In genomic region chr2:127271042-127271515, GRCm38 (mm10) we compare ENCODE assay signal across 8 mouse cellular contexts. TPM values are rescaled to one million over a fixed set of nuclear protein-coding genes. Genes with fewer than 3 reads are reported as not detected.
DNase-seq lines count a peak whose midpoint lies in the region; ATAC-seq and TF ChIP-seq lines count a peak whose summit lies in the region.

No protein-coding gene starts in this region.

- no peak for TF ChIP-seq EP300 in ES-Bruce4 (IDR thresholded peaks at IDR 0.05; ENCODE audit: insufficient read depth, low read depth, low read length)

- no peaks in the 10 kb centered on the region for H3K4me1 ChIP-seq in ES-Bruce4 (ENCODE audit: control insufficient read depth, insufficient read depth, low read length)
- H3K4me1 ChIP-seq in embryonic facial prominence, embryonic 12.5 days: peaks cover 16% of the 10 kb centered on the region; the same call in 1 of the 2 replicates
- peaks cover 14% of the 10 kb centered on the region for H3K4me1 ChIP-seq in hindbrain, embryonic 16.5 days (ENCODE audit: control insufficient read depth, insufficient read depth, low read depth, low read length)
- no peaks in the 10 kb centered on the region for H3K4me1 ChIP-seq in lung, embryonic 14.5 days (ENCODE audit: insufficient read depth)
- peaks cover 5% of the 10 kb centered on the region for H3K4me1 ChIP-seq in small intestine, adult 2 months (ENCODE audit: control insufficient read depth, insufficient read depth, insufficient read length, low read length)

- TF ChIP-seq CTCF in ES-Bruce4 (IDR thresholded peaks at IDR 0.05; ENCODE audit: low read depth, low read length): no peak
- no peak for TF ChIP-seq CTCF in lung, embryonic 14.5 days (IDR thresholded peaks at IDR 0.05; ENCODE audit: low read depth)
- TF ChIP-seq CTCF in small intestine, adult 2 months (IDR thresholded peaks at IDR 0.05; ENCODE audit: extremely low read depth, insufficient read length, insufficient replicate concordance, low read depth, low read length): no peak

- no peak for ATAC-seq in embryonic facial prominence, embryonic 12.5 days (ENCODE audit: insufficient number of reproducible peaks, insufficient read depth, low FRiP score, low TSS enrichment)
- ATAC-seq in hindbrain, embryonic 16.5 days: no peak
- ATAC-seq in lung, embryonic 14.5 days (ENCODE audit: insufficient read depth): no peak
- no peak for ATAC-seq in activated CD4-positive, CD25-positive, alpha-beta regulatory T cell, adult 4 months

- peak overlapping the region; percentile 93 for H3K9ac ChIP-seq in ES-Bruce4 (ENCODE audit: low read depth, poor library complexity, severe bottlenecking)
- H3K9ac ChIP-seq in embryonic facial prominence, embryonic 12.5 days: peak overlapping the region; percentile 86
- peak overlapping the region; percentile 92 for H3K9ac ChIP-seq in hindbrain, embryonic 16.5 days (ENCODE audit: low read depth, low read length)
- H3K9ac ChIP-seq in lung, embryonic 14.5 days: peak overlapping the region; percentile 90

- H3K36me3 ChIP-seq in ES-Bruce4 (ENCODE audit: control insufficient read depth, insufficient read depth, low read length, poor library complexity, severe bottlenecking): no peaks in the 10 kb centered on the region
- no peaks in the 10 kb centered on the region for H3K36me3 ChIP-seq in embryonic facial prominence, embryonic 12.5 days
- H3K36me3 ChIP-seq in hindbrain, embryonic 16.5 days (ENCODE audit: control insufficient read depth, insufficient read depth, low read length): no peaks in the 10 kb centered on the region
- 0 out of 2 replicates have a peak, but pooled peaks cover 7% of the 10 kb centered on the region for H3K36me3 ChIP-seq in lung, embryonic 14.5 days (ENCODE audit: insufficient read depth)
- peaks cover 2% of the 10 kb centered on the region; the same call in 1 of the 2 replicates for H3K36me3 ChIP-seq in small intestine, adult 2 months (ENCODE audit: control insufficient read depth, insufficient read depth, low read length)

- no peak overlapping the region for H3K27ac ChIP-seq in ES-Bruce4 (ENCODE audit: insufficient read depth, low read length)
- peak overlapping the region; percentile 93 for H3K27ac ChIP-seq in embryonic facial prominence, embryonic 12.5 days
- H3K27ac ChIP-seq in hindbrain, embryonic 16.5 days (ENCODE audit: low read depth, low read length): peak overlapping the region; percentile 95
- H3K27ac ChIP-seq in lung, embryonic 14.5 days (ENCODE audit: low read depth): peak overlapping the region; percentile 96; the same call in 1 of the 2 replicates
- no peak overlapping the region for H3K27ac ChIP-seq in small intestine, adult 2 months (ENCODE audit: insufficient read depth, low read depth, low read length)

- H3K9me3 ChIP-seq in ES-Bruce4 (replicated peaks; ENCODE audit: control insufficient read depth, insufficient read depth, low read length, poor library complexity, severe bottlenecking): no peaks in the 10 kb centered on the region
- no peaks in the 10 kb centered on the region for H3K9me3 ChIP-seq in embryonic facial prominence, embryonic 12.5 days
- no peaks in the 10 kb centered on the region for H3K9me3 ChIP-seq in hindbrain, embryonic 16.5 days (ENCODE audit: control insufficient read depth, low read length)
- no peaks in the 10 kb centered on the region for H3K9me3 ChIP-seq in lung, embryonic 14.5 days (ENCODE audit: low read depth, low read length)

- TF ChIP-seq POLR2A in ES-Bruce4 (IDR thresholded peaks at IDR 0.05; ENCODE audit: insufficient read depth, low read length): no peak
- TF ChIP-seq POLR2A in small intestine, adult 2 months (IDR thresholded peaks at IDR 0.05; ENCODE audit: low read depth, low read length): no peak

- H3K27me3 ChIP-seq in ES-Bruce4 (ENCODE audit: control insufficient read depth, insufficient read depth, low read length, poor library complexity, severe bottlenecking): no peaks in the 10 kb centered on the region
- no peaks in the 10 kb centered on the region for H3K27me3 ChIP-seq in embryonic facial prominence, embryonic 12.5 days
- H3K27me3 ChIP-seq in hindbrain, embryonic 16.5 days (replicated peaks; ENCODE audit: control insufficient read depth, insufficient read depth, low read length): no peaks in the 10 kb centered on the region
- no peaks in the 10 kb centered on the region for H3K27me3 ChIP-seq in lung, embryonic 14.5 days (ENCODE audit: insufficient read depth, low read length)
- no peaks in the 10 kb centered on the region for H3K27me3 ChIP-seq in small intestine, adult 2 months (ENCODE audit: control insufficient read depth, insufficient read depth, low read length)

- peak overlapping the region; percentile 80 for H3K4me2 ChIP-seq in embryonic facial prominence, embryonic 12.5 days (replicated peaks)
- peak overlapping the region; percentile 86 for H3K4me2 ChIP-seq in hindbrain, embryonic 16.5 days (ENCODE audit: low read length)
- H3K4me2 ChIP-seq in lung, embryonic 14.5 days: peak overlapping the region; percentile 71

- peak; percentile 44 for DNase-seq in gastrocnemius, adult 18-20 months (ENCODE audit: low spot score)
- DNase-seq in gastrocnemius, postnatal 4 days (ENCODE audit: low spot score in 2 of 2): no peak
- DNase-seq in lung, embryonic 14.5 days: peak; percentile 69

- peak overlapping the region; percentile 89 for H3K4me3 ChIP-seq in ES-Bruce4 (ENCODE audit: low read depth, low read length)
- H3K4me3 ChIP-seq in embryonic facial prominence, embryonic 12.5 days: peak overlapping the region; percentile 91
- H3K4me3 ChIP-seq in hindbrain, embryonic 16.5 days (ENCODE audit: low read length): peak overlapping the region; percentile 97
- H3K4me3 ChIP-seq in lung, embryonic 14.5 days (ENCODE audit: low read depth, low read length): peak overlapping the region; percentile 98
- peak overlapping the region; percentile 81 for H3K4me3 ChIP-seq in small intestine, adult 2 months (ENCODE audit: low read depth, low read length)

- WGBS in embryonic facial prominence, embryonic 12.5 days: 16% methylated on average over 8 of the region's 8 CpGs
- 7% methylated on average over 8 of the region's 8 CpGs for WGBS in hindbrain, embryonic 16.5 days
- WGBS in lung, embryonic 14.5 days: 4% methylated on average over 8 of the region's 8 CpGs
- 2% methylated on average over 8 of the region's 8 CpGs for WGBS in small intestine, adult 2 months

RNA-seq across cellular contexts. Expression of gene Stard7, which starts 1.1 kb away (rescaled TPM):
- total RNA-seq in gastrocnemius, adult 18-20 months (2021): 100 to 1,000 TPM; 107 to 134 TPM
- 100 to 1,000 TPM; 108 to 129 TPM for total RNA-seq in gastrocnemius, postnatal 4 days (2021)
- 45.0 and 45.7 TPM in 2 replicates for polyA plus RNA-seq in ES-Bruce4 (2011; ENCODE audit: insufficient read depth, insufficient read length, low read depth, missing spikeins)
- polyA plus RNA-seq in embryonic facial prominence, embryonic 12.5 days (2016; fragmentation: Nextera tagmentation; extraction: Ambion mirVana): 82.5 and 87.3 TPM in 2 replicates
- 85.9 and 91.6 TPM in 2 replicates for polyA plus RNA-seq in hindbrain, embryonic 16.5 days (2015; fragmentation: Nextera tagmentation; extraction: Ambion mirVana)
- polyA plus RNA-seq in lung, embryonic 14.5 days (2014; fragmentation: Nextera tagmentation; extraction: Ambion mirVana): 86.6 and 88.7 TPM in 2 replicates
- 47.5 and 74.3 TPM in 2 replicates for polyA plus RNA-seq in small intestine, adult 2 months (2012; rRNA removed)
- polyA plus RNA-seq in activated CD4-positive, CD25-positive, alpha-beta regulatory T cell, adult 4 months (2017; shearing (Covaris generic)): 10 to 100 TPM; 23.4 to 27.2 TPM

RNA-seq across cellular contexts. Expression of gene Tmem127, which starts 23.4 kb away (rescaled TPM):
- total RNA-seq in gastrocnemius, adult 18-20 months (2021): 10 to 100 TPM; 22.2 to 28.1 TPM
- 10 to 100 TPM; 47.9 to 48.5 TPM for total RNA-seq in gastrocnemius, postnatal 4 days (2021)
- polyA plus RNA-seq in ES-Bruce4 (2011; ENCODE audit: insufficient read depth, insufficient read length, low read depth, missing spikeins): 21.7 and 22.3 TPM in 2 replicates
- 28.1 and 31.3 TPM in 2 replicates for polyA plus RNA-seq in embryonic facial prominence, embryonic 12.5 days (2016; fragmentation: Nextera tagmentation; extraction: Ambion mirVana)
- polyA plus RNA-seq in hindbrain, embryonic 16.5 days (2015; fragmentation: Nextera tagmentation; extraction: Ambion mirVana): 58.7 and 61.1 TPM in 2 replicates
- 22.0 and 22.6 TPM in 2 replicates for polyA plus RNA-seq in lung, embryonic 14.5 days (2014; fragmentation: Nextera tagmentation; extraction: Ambion mirVana)
- 67.2 and 183 TPM in 2 replicates for polyA plus RNA-seq in small intestine, adult 2 months (2012; rRNA removed)
- 10 to 100 TPM; 50.2 to 63.5 TPM for polyA plus RNA-seq in activated CD4-positive, CD25-positive, alpha-beta regulatory T cell, adult 4 months (2017; shearing (Covaris generic))

RNA-seq across cellular contexts. Expression of gene Ciao1, which starts 23.5 kb away (rescaled TPM):
- 10 to 100 TPM; 51.0 to 55.1 TPM for total RNA-seq in gastrocnemius, adult 18-20 months (2021)
- 10 to 100 TPM; 51.0 to 55.2 TPM for total RNA-seq in gastrocnemius, postnatal 4 days (2021)
- 43.7 and 53.8 TPM in 2 replicates for polyA plus RNA-seq in ES-Bruce4 (2011; ENCODE audit: insufficient read depth, insufficient read length, low read depth, missing spikeins)
- polyA plus RNA-seq in embryonic facial prominence, embryonic 12.5 days (2016; fragmentation: Nextera tagmentation; extraction: Ambion mirVana): 55.7 and 57.1 TPM in 2 replicates
- 59.0 and 61.6 TPM in 2 replicates for polyA plus RNA-seq in hindbrain, embryonic 16.5 days (2015; fragmentation: Nextera tagmentation; extraction: Ambion mirVana)
- polyA plus RNA-seq in lung, embryonic 14.5 days (2014; fragmentation: Nextera tagmentation; extraction: Ambion mirVana): 58.5 and 61.3 TPM in 2 replicates
- 19.2 and 35.1 TPM in 2 replicates for polyA plus RNA-seq in small intestine, adult 2 months (2012; rRNA removed)
- 10 to 100 TPM; 33.0 to 49.2 TPM for polyA plus RNA-seq in activated CD4-positive, CD25-positive, alpha-beta regulatory T cell, adult 4 months (2017; shearing (Covaris generic))

Comparison
In these comparisons a context has a peak if more than half of its experiments do, and no peak if none do; other contexts are left out.
1. DNase-seq: peak in gastrocnemius, adult 18-20 months (single experiment) and lung, embryonic 14.5 days (single experiment); none in gastrocnemius, postnatal 4 days (0 of 2).
2. H3K27ac ChIP-seq: peak in embryonic facial prominence, embryonic 12.5 days (single experiment), hindbrain, embryonic 16.5 days (single experiment) and lung, embryonic 14.5 days (single experiment); none in ES-Bruce4 (single experiment) and small intestine, adult 2 months (single experiment).
3. Peak in every context shown above with its lines, with median percentiles within 50 percentile points of each other: H3K4me3 ChIP-seq, H3K9ac ChIP-seq and H3K4me2 ChIP-seq.